Mouse (Mus musculus): ENCODE data around the gene Slc5a3. TPM values are rescaled to one million over a fixed set of nuclear protein-coding genes. Genes with fewer than 3 reads are reported as not detected.

Gene Slc5a3
- total and polyA plus RNA-seq, 2 experiments from 2014 or later, result 8.1 to 25.4 TPM

DNA sequence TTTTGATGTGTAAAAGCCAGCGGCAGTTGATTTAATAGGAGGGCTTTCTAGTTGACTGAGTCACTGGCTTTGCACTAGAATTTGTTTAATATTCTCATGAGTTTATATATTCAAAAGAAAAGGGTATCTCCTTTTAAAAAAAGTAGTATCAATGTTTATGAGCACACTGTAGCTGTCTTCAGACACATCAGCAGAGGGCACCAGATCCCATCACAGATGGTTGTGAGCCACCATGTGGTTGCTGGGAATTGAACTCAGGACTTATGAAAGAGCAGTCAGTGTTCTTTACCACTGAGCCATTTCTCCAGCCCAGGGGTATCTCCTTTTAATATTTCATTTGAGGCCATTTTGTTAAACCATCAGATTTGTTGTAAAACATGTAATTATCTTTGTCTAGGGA, 4.7 kb downstream of the Slc5a3 start:
- DNase-seq, result no peak
- H3K4me1 ChIP-seq (ENCODE audit: insufficient read depth), result peaks cover 19% of the 10 kb centered on the region
- no peaks in the 10 kb centered on the region for H3K9me3 ChIP-seq (ENCODE audit: low read length)
- H3K36me3 ChIP-seq (ENCODE audit: insufficient read depth), result peaks cover 21% of the 10 kb centered on the region
- no peak overlapping the region for H3K4me2 ChIP-seq (ENCODE audit: low read depth)
- no peak for ATAC-seq
- no peak overlapping the region for H3K27ac ChIP-seq (ENCODE audit: low read depth, low read length)
- H3K9ac ChIP-seq, result no peak overlapping the region
- TF ChIP-seq CTCF (IDR thresholded peaks at IDR 0.05; ENCODE audit: low read depth), result 0 out of 2 replicates have a peak, but pooled peaks have one; percentile 6
- 97% methylated on average over 1 of the region's 1 CpGs for WGBS
- H3K4me3 ChIP-seq (ENCODE audit: low read depth, low read length), result no peak overlapping the region
- no peaks in the 10 kb centered on the region for H3K27me3 ChIP-seq (ENCODE audit: insufficient read depth, low read length)

- ATAC-seq (no peak), DNase-seq (no peak)
- Histone ChIP-seq H3K4me2 (ENCODE audit: low read depth) (no peak overlapping the region), H3K36me3 (ENCODE audit: insufficient read depth) (peaks cover 33% of the 10 kb centered on the region), H3K4me1 (ENCODE audit: insufficient read depth) (peaks cover 12% of the 10 kb centered on the region), H3K27me3 (ENCODE audit: insufficient read depth, low read length) (no peaks in the 10 kb centered on the region), H3K27ac (ENCODE audit: low read depth, low read length) (no peak overlapping the region), H3K9ac (no peak overlapping the region), H3K9me3 (ENCODE audit: low read length) (no peaks in the 10 kb centered on the region), H3K4me3 (ENCODE audit: low read depth, low read length) (no peak overlapping the region)
- no peak for TF ChIP-seq CTCF (IDR thresholded peaks at IDR 0.05; ENCODE audit: low read depth)
- 97% methylated on average over 2 of the region's 2 CpGs for WGBS
Observed at GRCm38 (mm10) chr16:92064801-92065200, 6.7 kb downstream of the Slc5a3 start.

DNA sequence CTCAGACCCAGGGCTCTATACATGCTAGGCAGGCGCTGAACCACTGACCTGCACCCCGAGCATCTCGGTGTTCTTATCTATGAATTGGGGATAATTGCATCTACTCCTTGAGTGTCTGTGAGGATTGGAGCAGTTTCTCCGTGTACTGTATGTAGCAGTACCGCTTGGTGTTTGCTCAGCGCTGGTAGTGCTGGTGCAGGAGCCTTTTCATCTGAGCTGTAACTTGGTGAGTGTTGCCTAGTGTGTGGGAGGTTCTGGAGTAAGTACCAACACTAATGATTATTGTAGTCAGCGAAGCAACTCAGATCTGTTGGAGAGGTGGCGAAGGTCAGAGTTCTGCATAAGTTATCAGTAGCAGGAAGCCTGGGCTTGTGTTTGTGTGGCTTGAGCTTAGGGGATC, 12.2 kb downstream of the Slc5a3 start:
- H3K4me2 ChIP-seq (ENCODE audit: low read depth), result no peak overlapping the region
- peaks cover 39% of the 10 kb centered on the region for H3K36me3 ChIP-seq (ENCODE audit: insufficient read depth)
- H3K27ac ChIP-seq (ENCODE audit: low read depth, low read length), result no peak overlapping the region
- no peaks in the 10 kb centered on the region for H3K4me1 ChIP-seq (ENCODE audit: insufficient read depth)
- no peak overlapping the region for H3K9ac ChIP-seq
- H3K27me3 ChIP-seq (ENCODE audit: insufficient read depth, low read length), result no peaks in the 10 kb centered on the region
- DNase-seq (no peak), ATAC-seq (no peak)
- no peak overlapping the region for H3K4me3 ChIP-seq (ENCODE audit: low read depth, low read length)
- no peaks in the 10 kb centered on the region for H3K9me3 ChIP-seq (ENCODE audit: low read length)
- WGBS, result 93% methylated on average over 8 of the region's 8 CpGs
- TF ChIP-seq CTCF (IDR thresholded peaks at IDR 0.05; ENCODE audit: low read depth), result no peak

DNA sequence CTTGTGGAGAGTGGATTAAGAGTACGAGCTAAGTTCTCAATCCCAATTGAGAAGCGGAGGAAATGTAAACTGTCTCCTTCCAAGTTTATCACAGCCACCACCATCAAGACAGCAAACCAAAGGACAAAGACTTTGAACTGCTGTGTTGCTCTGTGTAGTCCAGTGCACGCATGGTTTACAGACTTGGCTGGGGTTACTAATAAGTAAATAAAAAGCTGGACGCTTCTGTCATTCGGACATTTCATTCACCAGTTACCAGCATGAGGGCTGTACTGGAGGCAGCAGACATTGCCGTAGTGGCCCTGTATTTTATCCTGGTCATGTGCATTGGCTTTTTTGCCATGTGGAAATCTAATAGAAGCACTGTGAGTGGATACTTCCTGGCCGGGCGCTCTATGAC, 18.7 kb downstream of the Slc5a3 start:
- Histone ChIP-seq H3K27me3 (ENCODE audit: insufficient read depth, low read length) (no peaks in the 10 kb centered on the region), H3K9ac (no peak overlapping the region), H3K4me2 (ENCODE audit: low read depth) (no peak overlapping the region), H3K27ac (ENCODE audit: low read depth, low read length) (no peak overlapping the region), H3K9me3 (ENCODE audit: low read length) (no peaks in the 10 kb centered on the region), H3K4me1 (ENCODE audit: insufficient read depth) (no peaks in the 10 kb centered on the region), H3K4me3 (ENCODE audit: low read depth, low read length) (no peak overlapping the region), H3K36me3 (ENCODE audit: insufficient read depth) (peaks cover 21% of the 10 kb centered on the region)
- 93% methylated on average over 8 of the region's 8 CpGs for WGBS
- DNase-seq, result no peak
- no peak for ATAC-seq
- no peak for TF ChIP-seq CTCF (IDR thresholded peaks at IDR 0.05; ENCODE audit: low read depth)

GRCm38 (mm10) chr16:92083771-92084453, 25.8 kb downstream of the Slc5a3 start:
- WGBS, result 62% methylated on average over 10 of the region's 10 CpGs
- Histone ChIP-seq H3K4me3 (ENCODE audit: low read depth, low read length) (no peak overlapping the region), H3K27ac (ENCODE audit: low read depth, low read length) (no peak overlapping the region), H3K9me3 (ENCODE audit: low read length) (no peaks in the 10 kb centered on the region), H3K36me3 (ENCODE audit: insufficient read depth) (peaks cover 9% of the 10 kb centered on the region; the same call in 1 of the 2 replicates), H3K27me3 (ENCODE audit: insufficient read depth, low read length) (no peaks in the 10 kb centered on the region), H3K9ac (no peak overlapping the region), H3K4me1 (ENCODE audit: insufficient read depth) (no peaks in the 10 kb centered on the region), H3K4me2 (ENCODE audit: low read depth) (no peak overlapping the region)
- DNase-seq, result no peak
- no peak for TF ChIP-seq CTCF (IDR thresholded peaks at IDR 0.05; ENCODE audit: low read depth)
- peak; percentile 56; the same call in 1 of the 2 replicates for ATAC-seq

- Histone ChIP-seq H3K36me3 (ENCODE audit: insufficient read depth) (no peaks in the 10 kb centered on the region), H3K4me2 (ENCODE audit: low read depth) (no peak overlapping the region), H3K4me3 (ENCODE audit: low read depth, low read length) (no peak overlapping the region), H3K9me3 (ENCODE audit: low read length) (no peaks in the 10 kb centered on the region), H3K9ac (no peak overlapping the region), H3K27ac (ENCODE audit: low read depth, low read length) (no peak overlapping the region), H3K27me3 (ENCODE audit: insufficient read depth, low read length) (no peaks in the 10 kb centered on the region), H3K4me1 (ENCODE audit: insufficient read depth) (no peaks in the 10 kb centered on the region)
- TF ChIP-seq CTCF (IDR thresholded peaks at IDR 0.05; ENCODE audit: low read depth), result no peak
- WGBS, result 58% methylated on average over 3 of the region's 3 CpGs
- ATAC-seq, result no peak
- no peak for DNase-seq
Observed at GRCm38 (mm10) chr16:92089225-92089624, 31.1 kb downstream of the Slc5a3 start.

GRCm38 (mm10) chr16:92091876-92092275, 33.8 kb downstream of the Slc5a3 start:
- no peaks in the 10 kb centered on the region for H3K9me3 ChIP-seq (ENCODE audit: low read length)
- WGBS, result 72% methylated on average over 5 of the region's 5 CpGs
- no peak for ATAC-seq
- H3K27me3 ChIP-seq (ENCODE audit: insufficient read depth, low read length), result no peaks in the 10 kb centered on the region
- no peaks in the 10 kb centered on the region for H3K4me1 ChIP-seq (ENCODE audit: insufficient read depth)
- DNase-seq, result no peak
- no peak for TF ChIP-seq CTCF (IDR thresholded peaks at IDR 0.05; ENCODE audit: low read depth)
- H3K4me2 ChIP-seq (ENCODE audit: low read depth), result no peak overlapping the region
- H3K9ac ChIP-seq, result no peak overlapping the region
- no peak overlapping the region for H3K4me3 ChIP-seq (ENCODE audit: low read depth, low read length)
- H3K27ac ChIP-seq (ENCODE audit: low read depth, low read length), result no peak overlapping the region
- H3K36me3 ChIP-seq (ENCODE audit: insufficient read depth), result no peaks in the 10 kb centered on the region

Data from forebrain, postnatal 0 days (tissue).